Mouse (Mus musculus) ES-E14 (cell line): ENCODE data around the gene Gm16867.
"Not testable (repeated sequence)": the region's sequence is repeated elsewhere in the genome, so short reads cannot be mapped to it uniquely, and the experiment has no call there.

Experiments used
- MAFK ChIP-seq: IDR thresholded peaks from 2 replicates; pipeline ENCODE4 v1.6.1; 2014; ENCODE audit warnings: mild to moderate bottlenecking, low read depth, low read length, inconsistent platforms; ENCODE audit not compliant: insufficient read depth
- ZC3H11A ChIP-seq: IDR thresholded peaks from 2 replicates; pipeline ENCODE4 v1.6.1; 2012; ENCODE audit warnings: low read depth, mild to moderate bottlenecking, inconsistent platforms, low read length, borderline replicate concordance

DNA sequence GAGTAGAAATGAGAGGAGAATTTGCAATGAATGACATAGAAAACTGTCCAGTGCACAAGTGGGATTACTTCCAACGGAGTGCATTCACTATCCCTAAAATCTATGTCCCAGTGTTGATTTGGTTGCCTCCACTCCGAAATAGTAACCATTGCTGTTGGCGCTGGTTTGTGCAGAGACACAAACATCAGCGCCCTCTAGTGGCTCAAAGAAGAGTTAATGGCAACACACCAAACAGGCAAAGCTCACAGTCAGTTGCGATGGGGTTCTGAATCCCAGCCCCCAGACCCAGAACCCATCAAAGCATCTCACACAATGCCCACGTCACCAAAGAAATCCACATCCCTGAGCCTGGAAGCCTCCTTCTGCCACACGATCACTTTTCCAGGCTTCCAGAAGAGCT, 40.9 kb upstream of the Gm16867 start:
- not testable (repeated sequence) for TF ChIP-seq MAFK, ZC3H11A
